Mouse (Mus musculus): ENCODE results near the gene Tbx1. TPM values are rescaled to one million over a fixed set of nuclear protein-coding genes. Genes with fewer than 3 reads are reported as not detected.

Tbx1 gene
- polyA plus RNA-seq, 1 experiment from 2014 or later: 1.1 TPM

DNA sequence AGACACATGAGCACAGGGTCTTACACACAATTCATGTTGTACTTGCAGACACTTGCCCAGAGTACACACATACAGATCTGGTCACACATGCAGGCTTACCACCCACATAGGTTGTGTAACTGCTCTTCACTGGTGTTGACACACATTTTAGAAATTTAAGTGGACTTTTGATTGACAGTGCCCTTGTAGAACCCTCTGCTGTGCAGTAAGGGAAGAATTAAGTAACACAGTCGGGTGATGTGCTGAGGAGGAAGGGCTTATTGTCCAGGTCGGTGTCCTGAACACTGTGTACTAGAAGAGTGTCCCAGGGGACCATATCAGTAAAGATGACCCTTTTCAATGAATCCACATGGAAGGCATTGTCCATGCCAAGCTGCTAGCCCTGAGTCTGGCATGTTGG lies 3.5 kb upstream of the Tbx1 start:
- Histone ChIP-seq H3K27ac (no peak overlapping the region), H3K9me3 (no peaks in the 10 kb centered on the region), H3K4me1 (peaks cover 38% of the 10 kb centered on the region), H3K36me3 (replicated peaks) (no peaks in the 10 kb centered on the region), H3K27me3 (ENCODE audit: poor library complexity, severe bottlenecking) (peaks cover 85% of the 10 kb centered on the region), H3K4me3 (no peak overlapping the region)
- 82% methylated on average over 2 of the region's 2 CpGs for WGBS
- DNase-seq (ENCODE audit: extremely low spot score, low spot score): no peak

DNA sequence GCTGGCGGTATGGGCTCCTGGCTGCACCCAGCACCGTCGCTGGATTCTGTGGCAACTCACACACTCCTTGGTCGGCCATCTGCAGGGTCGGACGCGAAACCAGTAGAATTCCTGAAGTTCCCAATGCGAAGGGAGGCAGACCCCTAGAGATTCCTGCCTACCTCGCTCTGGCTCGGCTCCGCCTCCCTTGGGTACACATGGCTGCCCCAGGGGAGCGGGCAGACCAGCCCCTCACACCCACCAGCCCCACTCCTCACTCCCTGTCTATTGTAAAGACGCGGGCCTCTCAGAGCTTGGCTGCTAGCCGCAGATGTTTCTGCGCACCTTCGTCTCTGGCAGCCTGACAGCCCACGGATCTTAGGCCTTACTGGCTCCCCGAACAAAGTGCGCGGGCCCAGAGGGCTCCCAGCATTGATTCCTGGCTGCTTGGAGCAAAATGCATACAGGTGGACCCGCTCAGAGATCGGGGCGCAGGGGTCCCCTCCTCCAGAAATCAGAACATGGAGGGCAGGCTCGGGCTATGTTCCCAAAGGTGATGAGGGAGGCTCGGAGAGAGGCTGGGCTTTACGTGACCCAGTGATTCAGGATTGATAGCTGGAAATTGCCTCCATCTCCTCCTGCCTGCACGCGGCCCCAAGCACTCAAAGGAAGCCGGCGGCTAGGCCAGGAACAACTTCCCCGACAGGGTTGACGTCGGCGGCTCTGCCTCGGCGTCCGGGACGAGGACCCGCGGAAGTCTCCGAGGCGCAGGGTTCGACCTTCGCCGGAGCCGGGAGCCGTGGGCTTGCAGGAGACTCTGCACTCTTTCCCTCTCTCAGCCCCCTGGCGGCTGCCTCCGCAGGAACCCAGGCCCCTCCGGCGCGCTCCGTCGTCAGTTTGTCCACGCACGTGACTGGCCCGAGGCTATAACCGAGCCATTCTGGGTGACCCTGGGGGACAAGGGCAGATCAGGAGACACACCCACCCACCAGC lies 862 bp upstream of the Tbx1 start:
- Histone ChIP-seq H3K4me1 (peaks cover 54% of the 10 kb centered on the region), H3K27ac (0 out of 2 replicates have a peak overlapping the region, but pooled peaks have one; percentile 4)
- under 1% methylated on average over 59 of the region's 59 CpGs for WGBS

DNA sequence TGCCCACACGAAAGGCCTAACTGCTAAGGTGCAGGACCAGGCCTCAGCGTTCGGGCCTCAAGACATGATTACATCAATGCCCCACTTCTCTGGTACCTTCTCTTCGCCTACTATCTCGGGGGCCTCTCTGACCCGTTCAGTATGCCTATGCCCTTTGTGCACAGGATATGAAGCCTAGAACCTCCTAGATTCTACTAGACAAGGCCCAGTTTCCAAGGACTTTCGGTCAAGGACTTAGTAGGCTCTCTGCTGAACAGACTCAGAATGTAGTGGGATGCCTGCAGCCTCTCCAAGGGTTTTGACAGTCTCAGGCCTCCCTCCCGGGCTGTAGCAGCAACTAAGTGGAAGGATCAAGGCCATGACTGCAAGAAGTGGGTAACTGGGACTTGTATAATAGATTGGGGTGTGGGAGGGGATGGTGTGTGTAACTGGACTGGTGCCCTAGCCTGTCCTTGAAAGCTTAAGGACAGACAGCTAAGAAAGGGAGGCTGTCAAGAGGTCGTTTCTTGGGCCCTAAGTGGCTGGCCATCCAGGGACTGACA lies 1.3 kb downstream of the Tbx1 start:
- Histone ChIP-seq H3K27ac (no peak overlapping the region), H3K9me3 (no peaks in the 10 kb centered on the region), H3K36me3 (replicated peaks) (no peaks in the 10 kb centered on the region), H3K4me1 (peaks cover 59% of the 10 kb centered on the region), H3K4me3 (peak overlapping the region; percentile 43), H3K27me3 (ENCODE audit: poor library complexity, severe bottlenecking) (peaks cover 99% of the 10 kb centered on the region)
- 5% methylated on average over 9 of the region's 9 CpGs for WGBS
- no peak for DNase-seq (ENCODE audit: extremely low spot score, low spot score)

More for the DNA sequence above, 862 bp upstream of the Tbx1 start:
- DNase-seq (ENCODE audit: extremely low spot score, low spot score): peak; percentile 46
- Histone ChIP-seq H3K36me3 (replicated peaks) (no peaks in the 10 kb centered on the region), H3K4me3 (peak overlapping the region; percentile 31), H3K9me3 (no peaks in the 10 kb centered on the region), H3K27me3 (ENCODE audit: poor library complexity, severe bottlenecking) (peaks cover 99% of the 10 kb centered on the region)

DNA sequence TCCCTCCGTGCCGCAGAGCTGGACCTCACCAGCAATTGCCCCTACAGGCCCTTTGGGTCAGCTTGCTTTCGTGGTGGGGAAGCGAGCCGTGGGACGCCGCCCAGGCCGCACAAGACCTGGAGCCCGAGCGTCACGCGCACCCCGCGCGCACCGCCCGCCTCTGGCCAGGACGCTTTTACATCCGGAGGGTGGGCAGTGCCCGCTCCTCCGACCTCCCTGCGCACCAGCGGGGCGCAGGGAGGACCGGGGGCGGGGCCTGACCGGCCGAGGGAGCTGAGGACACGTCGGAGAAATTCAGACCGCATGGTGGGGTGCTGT lies 1.8 kb downstream of the Tbx1 start:
- no peak overlapping the region for H3K27ac ChIP-seq
- no peaks in the 10 kb centered on the region for H3K9me3 ChIP-seq
- peak overlapping the region; percentile 43 for H3K4me3 ChIP-seq
- H3K27me3 ChIP-seq (ENCODE audit: poor library complexity, severe bottlenecking): peaks cover 99% of the 10 kb centered on the region
- H3K36me3 ChIP-seq (replicated peaks): no peaks in the 10 kb centered on the region
- under 1% methylated on average over 31 of the region's 31 CpGs for WGBS
- peaks cover 59% of the 10 kb centered on the region for H3K4me1 ChIP-seq
- DNase-seq (ENCODE audit: extremely low spot score, low spot score): peak; percentile 35

DNA sequence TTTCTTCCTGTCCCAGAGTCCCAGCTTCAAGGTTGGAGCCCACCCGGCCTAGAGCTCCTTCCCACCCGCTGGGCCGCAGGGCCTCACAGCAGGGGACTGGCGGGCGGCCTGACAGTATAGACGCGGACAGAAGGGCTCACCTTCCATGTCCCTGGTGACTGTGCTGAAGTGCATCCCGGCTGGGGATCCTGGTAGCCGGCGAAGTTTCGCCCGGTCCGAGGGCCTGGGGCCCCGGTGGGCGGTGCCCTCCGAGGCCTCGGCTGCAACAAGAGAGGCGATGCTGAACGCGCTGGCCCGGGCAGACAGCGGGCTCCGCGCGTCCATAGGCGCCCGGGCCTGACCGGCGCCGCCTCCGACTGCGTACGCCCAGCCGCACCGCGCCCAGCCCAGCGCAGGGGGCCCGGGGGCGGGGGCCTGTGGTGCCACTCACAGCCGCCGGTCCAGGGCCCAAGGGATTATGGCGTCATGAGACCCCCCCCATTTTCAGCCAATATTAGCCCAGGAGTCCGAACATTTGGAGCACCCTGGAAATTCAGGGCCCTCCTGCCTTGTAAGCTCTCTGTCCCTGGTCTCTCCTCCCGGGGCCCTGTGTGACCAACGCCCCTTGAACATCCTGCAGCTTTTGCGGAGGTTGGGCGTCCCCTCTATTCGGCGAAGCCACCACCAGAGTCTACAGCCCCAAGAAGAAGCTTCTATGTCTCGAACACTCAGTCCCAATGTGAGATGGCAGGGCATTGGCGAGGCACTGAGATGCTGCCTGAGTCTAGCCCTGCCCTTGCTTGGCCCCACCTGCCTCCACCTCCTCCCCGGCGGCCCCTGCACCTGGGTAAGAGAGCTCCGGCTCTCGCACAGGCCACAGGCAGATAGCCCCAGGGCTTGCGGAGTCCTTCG lies 2.4 kb downstream of the Tbx1 start:
- peak; percentile 42 for DNase-seq (ENCODE audit: extremely low spot score, low spot score)
- Histone ChIP-seq H3K9me3 (no peaks in the 10 kb centered on the region), H3K27me3 (ENCODE audit: poor library complexity, severe bottlenecking) (peaks cover 99% of the 10 kb centered on the region), H3K36me3 (replicated peaks) (no peaks in the 10 kb centered on the region), H3K4me3 (peak overlapping the region; percentile 43), H3K27ac (0 out of 2 replicates have a peak overlapping the region, but pooled peaks have one; percentile 5), H3K4me1 (peaks cover 59% of the 10 kb centered on the region)
- under 1% methylated on average over 57 of the region's 57 CpGs for WGBS

DNA sequence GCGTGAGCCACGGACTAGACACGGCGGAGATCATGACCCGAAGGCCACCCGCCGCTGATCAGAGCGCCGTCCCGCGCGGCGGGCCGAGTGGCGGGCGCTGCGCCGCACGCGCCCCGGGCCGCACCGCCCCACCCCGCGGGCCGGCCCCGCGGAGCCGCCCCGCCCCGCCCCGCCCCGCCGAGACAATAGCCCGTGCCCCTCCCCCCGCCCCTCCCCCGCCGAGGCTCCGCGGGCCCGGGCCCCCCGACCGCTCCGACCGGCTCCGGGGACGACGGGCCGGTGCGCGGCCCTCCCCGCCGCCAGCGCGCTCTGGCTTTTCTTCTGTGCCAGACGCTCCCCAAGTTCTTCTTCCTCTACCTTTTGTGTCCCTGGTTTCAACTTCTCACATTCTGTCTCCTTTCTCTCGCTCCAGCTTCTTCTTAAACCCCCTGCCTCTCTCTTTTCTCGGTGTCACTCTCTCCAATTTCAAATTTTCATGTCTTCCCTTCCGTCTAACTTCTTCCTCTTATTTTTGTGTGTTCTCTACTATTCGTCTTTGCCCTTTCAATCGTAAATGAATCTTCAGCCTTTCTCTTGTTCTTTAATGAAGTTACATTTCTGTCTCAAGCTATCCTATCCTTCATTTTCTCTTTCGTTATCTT lies 3.4 kb downstream of the Tbx1 start:
- peak overlapping the region; percentile 69; the same call in 1 of the 2 replicates for H3K27ac ChIP-seq
- H3K4me3 ChIP-seq: peak overlapping the region; percentile 53
- no peak for DNase-seq (ENCODE audit: extremely low spot score, low spot score)

DNA sequence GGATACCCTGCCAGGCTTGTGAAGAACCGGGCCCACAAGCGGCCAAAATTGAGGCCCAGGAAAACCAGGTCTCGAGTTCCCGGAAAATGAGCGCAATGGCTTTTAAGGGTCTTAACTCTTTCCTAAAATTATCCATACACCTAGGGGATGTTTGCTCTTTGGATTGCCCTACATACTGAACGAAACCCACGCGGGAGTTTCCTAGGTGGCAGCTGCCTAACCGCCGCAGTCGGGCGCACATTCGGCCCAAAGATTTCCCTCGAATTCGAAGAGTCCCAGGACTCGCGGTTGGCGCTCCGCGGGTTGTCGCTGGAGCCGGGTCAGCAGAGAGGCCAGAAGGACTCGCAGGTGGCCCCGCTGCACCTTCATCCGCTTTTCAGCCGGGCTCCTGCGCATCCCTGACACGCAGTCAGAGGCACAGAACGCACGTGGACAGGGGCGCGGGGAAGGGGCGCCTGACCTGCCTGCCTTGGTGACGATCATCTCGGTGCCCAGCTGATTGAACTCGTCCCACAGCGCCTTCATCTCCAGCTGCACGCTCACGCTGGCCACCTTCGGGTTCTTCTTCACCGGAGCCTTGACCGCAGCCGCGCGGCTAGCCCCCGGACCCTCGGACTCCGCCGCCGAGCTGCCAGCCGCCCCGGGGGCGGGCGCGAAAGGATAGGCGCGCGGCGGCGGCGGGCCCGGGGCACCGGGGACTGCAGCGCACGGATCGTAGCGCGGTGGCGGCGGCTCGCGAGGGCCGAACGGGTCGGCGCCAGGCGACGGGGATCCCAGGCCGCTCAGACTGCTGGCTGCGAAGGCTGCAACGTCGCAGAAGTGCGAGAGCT lies 4.2 kb downstream of the Tbx1 start:
- H3K4me3 ChIP-seq: peak overlapping the region; percentile 53
- peaks cover 100% of the 10 kb centered on the region for H3K27me3 ChIP-seq (ENCODE audit: poor library complexity, severe bottlenecking)
- peak; percentile 59 for DNase-seq (ENCODE audit: extremely low spot score, low spot score)
- H3K9me3 ChIP-seq: no peaks in the 10 kb centered on the region
- under 1% methylated on average over 83 of the region's 83 CpGs for WGBS
- H3K27ac ChIP-seq: peak overlapping the region; percentile 69; the same call in 1 of the 2 replicates
- peaks cover 67% of the 10 kb centered on the region for H3K4me1 ChIP-seq
- no peaks in the 10 kb centered on the region for H3K36me3 ChIP-seq (replicated peaks)

More for the DNA sequence above, 3.4 kb downstream of the Tbx1 start:
- WGBS: 1% methylated on average over 57 of the region's 62 CpGs
- no peaks in the 10 kb centered on the region for H3K9me3 ChIP-seq
- H3K4me1 ChIP-seq: peaks cover 67% of the 10 kb centered on the region
- no peaks in the 10 kb centered on the region for H3K36me3 ChIP-seq (replicated peaks)
- peaks cover 100% of the 10 kb centered on the region for H3K27me3 ChIP-seq (ENCODE audit: poor library complexity, severe bottlenecking)

DNA sequence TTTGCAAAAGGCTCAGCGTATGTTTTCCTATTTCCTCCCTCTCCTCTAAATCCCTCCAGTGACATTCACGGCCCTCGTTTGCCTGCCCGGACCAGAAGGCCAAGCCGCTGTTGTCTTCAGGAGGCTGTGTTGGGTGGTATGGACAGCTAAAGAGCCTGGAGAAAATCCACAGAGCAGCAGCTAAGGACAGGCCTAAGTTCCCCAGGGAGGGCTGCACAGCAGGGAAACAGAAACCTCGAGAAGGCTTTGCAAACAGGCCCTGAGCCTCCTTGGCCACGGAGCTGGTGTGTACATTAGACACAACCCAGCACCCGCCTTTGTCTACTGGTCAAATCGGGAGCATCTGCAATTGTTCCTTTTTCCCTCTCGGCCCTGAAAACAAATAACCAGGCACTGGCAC lies 4.8 kb downstream of the Tbx1 start:
- H3K9me3 ChIP-seq: no peaks in the 10 kb centered on the region
- H3K36me3 ChIP-seq (replicated peaks): no peaks in the 10 kb centered on the region
- H3K4me1 ChIP-seq: peaks cover 63% of the 10 kb centered on the region
- no peak overlapping the region for H3K27ac ChIP-seq
- peak; percentile 51 for DNase-seq (ENCODE audit: extremely low spot score, low spot score)
- peaks cover 100% of the 10 kb centered on the region for H3K27me3 ChIP-seq (ENCODE audit: poor library complexity, severe bottlenecking)
- H3K4me3 ChIP-seq: peak overlapping the region; percentile 53
- WGBS: 1% methylated on average over 10 of the region's 10 CpGs

DNA sequence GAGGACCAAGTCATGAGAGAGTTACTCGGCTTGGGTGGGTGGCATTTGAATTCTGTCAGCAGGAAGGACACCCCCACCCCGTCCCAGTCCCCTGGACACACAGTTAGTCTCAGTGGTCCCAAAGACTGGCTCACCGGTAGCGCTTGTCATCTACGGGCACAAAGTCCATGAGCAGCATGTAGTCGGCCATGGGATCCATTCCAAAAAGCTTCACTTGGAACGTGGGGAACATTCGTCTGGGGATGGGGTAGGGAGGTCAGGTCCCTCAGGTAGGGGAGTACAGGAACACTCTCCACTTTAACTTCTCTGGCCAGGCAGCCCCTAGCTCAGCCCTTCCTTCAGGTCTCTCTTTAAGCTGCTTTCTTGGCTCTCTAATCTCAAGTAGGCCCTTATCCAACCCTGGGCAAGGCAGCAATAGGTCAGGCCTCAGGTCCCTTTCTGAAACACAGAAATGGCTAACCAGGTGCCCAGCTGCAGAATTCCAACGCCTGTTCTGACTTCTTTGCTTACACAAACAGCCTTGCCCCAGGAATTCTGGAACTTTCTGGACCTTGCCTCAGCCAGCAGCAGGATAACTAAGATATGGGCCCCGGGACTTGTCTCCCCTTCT lies 5.5 kb downstream of the Tbx1 start:
- 5% methylated on average over 10 of the region's 10 CpGs for WGBS
- Histone ChIP-seq H3K4me3 (peak overlapping the region; percentile 53; the same call in 1 of the 2 replicates), H3K4me1 (peaks cover 56% of the 10 kb centered on the region), H3K36me3 (replicated peaks) (no peaks in the 10 kb centered on the region), H3K27ac (no peak overlapping the region), H3K9me3 (no peaks in the 10 kb centered on the region), H3K27me3 (ENCODE audit: poor library complexity, severe bottlenecking) (peaks cover 100% of the 10 kb centered on the region)
- DNase-seq (ENCODE audit: extremely low spot score, low spot score): peak; percentile 36

DNA sequence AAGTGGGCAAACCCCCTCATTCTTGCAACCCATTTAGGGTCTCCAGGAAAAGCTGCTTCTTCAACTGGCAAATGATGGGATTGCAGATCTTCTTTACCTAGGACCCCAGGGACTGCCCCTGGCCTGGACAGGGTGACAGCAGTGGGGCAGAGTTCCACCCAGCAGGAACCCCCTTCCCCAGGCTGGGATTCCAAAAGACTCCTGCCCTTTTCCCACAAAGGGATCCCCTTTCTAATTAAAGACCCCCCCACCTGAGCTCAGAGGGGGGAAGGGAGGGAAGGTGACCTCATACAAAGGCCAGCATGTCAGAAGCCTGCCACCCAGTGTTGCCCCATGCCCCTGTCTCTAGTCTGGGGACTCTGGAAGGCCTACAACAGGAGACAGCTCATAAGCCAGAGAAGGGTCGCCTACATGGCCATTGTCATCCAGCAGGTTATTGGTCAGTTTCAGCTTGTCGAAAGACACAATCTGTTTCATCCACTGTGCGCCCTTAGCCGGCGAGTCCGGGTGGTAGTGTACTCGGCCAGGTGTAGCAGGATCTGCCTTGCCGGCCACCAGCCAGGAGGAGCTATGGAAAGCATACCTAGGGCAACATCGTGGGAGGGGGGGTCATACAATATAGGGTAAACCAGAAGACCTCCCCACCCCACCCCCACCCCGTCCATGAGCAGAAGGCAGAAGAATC lies 6.7 kb downstream of the Tbx1 start:
- no peak overlapping the region for H3K4me3 ChIP-seq
- H3K27me3 ChIP-seq (ENCODE audit: poor library complexity, severe bottlenecking): peaks cover 98% of the 10 kb centered on the region
- 5% methylated on average over 10 of the region's 10 CpGs for WGBS
- peaks cover 51% of the 10 kb centered on the region for H3K4me1 ChIP-seq
- no peak overlapping the region for H3K27ac ChIP-seq
- no peaks in the 10 kb centered on the region for H3K9me3 ChIP-seq
- DNase-seq (ENCODE audit: extremely low spot score, low spot score): no peak
- no peaks in the 10 kb centered on the region for H3K36me3 ChIP-seq (replicated peaks)

DNA sequence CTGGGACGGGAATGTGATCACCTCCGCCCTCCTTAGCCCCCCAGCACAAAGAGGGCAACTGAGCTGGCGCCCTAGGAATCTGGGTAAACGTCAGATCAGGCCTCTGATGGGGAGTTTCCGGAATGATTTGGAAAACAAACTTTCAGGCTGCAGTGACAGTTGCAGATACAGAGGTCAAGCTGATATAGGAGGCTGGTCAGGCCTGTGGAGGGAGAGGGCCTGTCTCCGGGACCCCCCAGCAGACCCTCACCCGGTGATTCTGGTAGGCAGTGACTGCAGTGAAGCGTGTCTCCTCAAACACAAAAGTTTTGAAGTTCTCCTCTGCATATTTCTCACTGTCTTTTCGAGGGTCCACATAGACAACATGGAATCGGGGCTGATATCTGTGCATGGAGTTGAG lies 7.3 kb downstream of the Tbx1 start:
- Histone ChIP-seq H3K9me3 (no peaks in the 10 kb centered on the region), H3K27ac (no peak overlapping the region), H3K27me3 (ENCODE audit: poor library complexity, severe bottlenecking) (peaks cover 98% of the 10 kb centered on the region), H3K36me3 (replicated peaks) (no peaks in the 10 kb centered on the region), H3K4me1 (peaks cover 46% of the 10 kb centered on the region), H3K4me3 (no peak overlapping the region)
- 6% methylated on average over 10 of the region's 10 CpGs for WGBS
- DNase-seq (ENCODE audit: extremely low spot score, low spot score): no peak

All from forebrain, embryonic 10.5 days (tissue).